Mouse (Mus musculus) T-helper 2 cell (primary cell): Measurements from ENCODE around the gene Panx3.

Experiments used
- in situ Hi-C: fragments of 300-600 bp; cut with MboI, MseI; formaldehyde crosslinking; loops from one replicate; pipeline ENCODE4 v1.15.1; 2025; ENCODE audit warnings: high pct_unique_total_duplicates

Panx3 gene

GRCm38 (mm10) chr9:37634269-37634668, 34.8 kb downstream of the Panx3 start:
- in situ Hi-C loops: no loop called here

DNA sequence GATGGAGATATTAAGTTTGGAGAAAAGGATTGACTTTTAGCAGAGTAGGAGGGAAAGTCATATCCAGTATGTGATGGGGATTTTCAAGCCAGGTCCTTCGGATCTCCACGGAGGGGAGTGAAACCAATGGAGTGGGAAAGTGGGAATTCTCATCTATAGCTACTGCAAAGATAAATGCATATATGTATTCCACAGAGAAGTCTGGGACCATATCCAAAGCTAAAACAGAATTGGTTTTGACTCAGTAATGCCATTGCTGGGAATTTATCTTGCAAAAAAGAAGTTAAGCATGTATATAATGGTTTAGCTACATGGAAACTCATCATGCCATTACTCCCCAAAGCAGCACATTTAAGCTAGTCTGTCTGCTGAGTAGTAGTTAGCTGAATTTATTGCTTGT, 36.7 kb downstream of the Panx3 start:
- in situ Hi-C loops: no loop called here

DNA sequence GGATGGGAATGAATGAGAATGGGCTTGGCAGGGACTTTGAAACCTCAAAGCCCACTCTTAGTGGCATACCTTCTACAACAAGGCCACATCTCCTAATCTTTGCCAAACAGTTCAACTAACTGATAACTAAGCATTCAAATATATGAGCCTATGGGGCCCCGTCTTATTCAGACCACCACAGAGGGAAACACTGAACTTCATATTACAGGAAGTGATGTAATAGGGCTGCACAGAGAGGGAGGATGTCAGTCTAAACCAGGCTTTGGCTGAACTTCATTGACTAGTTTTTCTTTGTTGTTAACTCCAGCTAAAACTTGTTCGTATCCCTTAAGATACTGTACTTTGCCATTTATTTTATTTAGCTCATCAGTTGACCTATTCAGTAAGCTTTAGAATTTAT, 39.1 kb downstream of the Panx3 start:
- in situ Hi-C loops: no loop called here

DNA sequence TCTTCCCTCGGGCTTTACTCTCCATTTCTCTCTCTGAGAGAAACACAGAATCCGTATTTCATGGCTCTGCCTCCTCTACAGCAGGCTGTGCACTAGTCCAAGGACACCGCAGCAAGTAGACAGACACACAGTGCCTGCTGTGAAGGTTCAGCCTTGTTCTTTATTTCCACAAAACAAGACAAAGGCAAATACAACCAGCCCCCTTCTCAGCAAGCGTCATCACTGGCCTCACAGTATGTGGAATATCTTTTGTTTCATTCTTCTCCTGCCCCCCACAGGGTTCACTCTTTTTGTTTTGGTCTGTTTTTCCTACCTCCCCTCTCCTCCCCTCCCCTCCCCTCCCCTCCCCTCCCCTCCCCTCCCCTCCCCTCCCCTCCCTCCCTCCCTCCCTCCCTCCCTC, 40.5 kb downstream of the Panx3 start:
- in situ Hi-C loops: no loop called here

- in situ Hi-C loops: no loop called here
Measured at GRCm38 (mm10) chr9:37627263-37627662, 41.8 kb downstream of the Panx3 start.

GRCm38 (mm10) chr9:37626103-37626567, 42.9 kb downstream of the Panx3 start:
- in situ Hi-C loops: no loop called here

DNA sequence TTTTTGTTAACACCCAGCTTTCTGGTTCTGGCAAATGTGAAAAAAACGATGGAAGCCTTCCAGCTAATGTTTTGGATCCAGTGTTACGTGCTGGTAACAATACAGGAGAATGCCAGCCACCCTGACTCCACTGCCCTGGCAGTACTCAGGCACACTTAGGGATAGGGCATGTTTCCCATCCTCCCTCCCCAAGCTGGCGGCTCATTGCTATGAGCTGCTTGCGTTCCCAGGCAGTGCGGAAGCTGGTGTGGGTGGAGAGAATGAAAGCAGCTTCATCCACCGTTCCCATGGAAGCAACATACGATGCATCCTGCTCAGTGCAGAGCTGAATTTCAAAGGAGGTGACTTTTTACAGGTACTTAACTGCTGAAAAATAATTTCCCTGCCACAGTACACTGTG, 43.4 kb downstream of the Panx3 start:
- in situ Hi-C loops: no loop called here

GRCm38 (mm10) chr9:37625129-37625528, 43.9 kb downstream of the Panx3 start:
- in situ Hi-C loops: no loop called here

GRCm38 (mm10) chr9:37624502-37624901, 44.5 kb downstream of the Panx3 start:
- in situ Hi-C loops: no loop called here

GRCm38 (mm10) chr9:37623981-37624380, 45.1 kb downstream of the Panx3 start:
- in situ Hi-C loops: no loop called here

GRCm38 (mm10) chr9:37621290-37621689, 47.7 kb downstream of the Panx3 start:
- in situ Hi-C loops: no loop called here

DNA sequence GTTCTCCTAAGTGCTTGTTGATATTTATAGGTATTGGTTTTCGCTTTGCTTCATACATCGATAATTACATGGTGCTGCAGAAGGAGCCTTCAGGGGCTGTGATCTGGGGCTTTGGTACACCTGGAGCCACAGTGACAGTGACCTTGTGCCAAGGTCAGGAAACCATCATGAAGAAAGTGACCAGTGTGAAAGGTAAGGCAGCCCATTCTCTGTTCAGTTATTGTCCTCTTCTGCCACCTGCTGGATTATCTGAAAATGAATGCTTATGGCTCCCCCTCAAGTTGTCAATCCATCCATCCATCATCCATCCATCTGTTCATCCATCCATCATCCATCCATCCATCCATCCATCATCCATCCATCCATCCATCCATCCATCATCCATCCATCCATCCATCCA, 52.3 kb downstream of the Panx3 start:
- in situ Hi-C loops: loop anchor here (5.0 kb wide), 2 partner anchors 154 to 194 kb away; no protein-coding TSS in a partner anchor

GRCm38 (mm10) chr9:37615220-37615619, 53.8 kb downstream of the Panx3 start:
- in situ Hi-C loops: loop anchor here (5.0 kb wide), 2 partner anchors 153 to 193 kb away; no protein-coding TSS in a partner anchor

DNA sequence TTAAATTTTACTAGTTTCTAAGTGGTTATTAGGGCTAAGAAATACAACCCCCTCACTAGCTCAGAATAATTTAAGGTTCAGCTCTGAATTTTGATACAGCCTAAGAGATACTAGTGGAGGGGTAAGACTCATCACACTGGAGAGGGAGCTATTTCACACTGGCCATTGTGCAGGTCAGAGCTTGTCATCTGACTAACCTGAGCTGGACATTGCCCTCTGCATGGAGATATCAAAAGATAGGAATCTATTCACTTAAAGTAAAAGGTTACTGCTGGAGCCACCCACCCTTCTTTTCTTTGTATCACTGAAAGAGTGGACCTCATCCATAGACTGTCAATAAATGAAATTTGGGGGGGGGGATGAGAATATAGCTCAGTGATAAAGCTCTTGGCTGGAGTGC, 54.7 kb downstream of the Panx3 start:
- in situ Hi-C loops: no loop called here

- in situ Hi-C loops: no loop called here
Measured at GRCm38 (mm10) chr9:37613911-37614280, 55.1 kb downstream of the Panx3 start.

- in situ Hi-C loops: no loop called here
Measured at GRCm38 (mm10) chr9:37613182-37613910, 55.7 kb downstream of the Panx3 start, which contains the start of gene Spa17. Spa17 (minus strand) TSS chr9:37613722.
